Mouse (Mus musculus) embryonic fibroblast, embryonic 13.5 days (primary cell): ENCODE data around the gene BC005624.

Experiments used
- CTCF ChIP-seq: IDR thresholded peaks from 2 replicates; pipeline ENCODE4 v1.5.1; 2011; ENCODE audit warnings: mild to moderate bottlenecking, control low read depth, low read length, moderate library complexity, borderline replicate concordance; ENCODE audit not compliant: insufficient read depth
- POLR2A ChIP-seq: IDR thresholded peaks from 2 replicates; pipeline ENCODE4 v1.6.1; 2011; ENCODE audit warnings: low read depth, mild to moderate bottlenecking, control low read depth, low read length, moderate library complexity

DNA sequence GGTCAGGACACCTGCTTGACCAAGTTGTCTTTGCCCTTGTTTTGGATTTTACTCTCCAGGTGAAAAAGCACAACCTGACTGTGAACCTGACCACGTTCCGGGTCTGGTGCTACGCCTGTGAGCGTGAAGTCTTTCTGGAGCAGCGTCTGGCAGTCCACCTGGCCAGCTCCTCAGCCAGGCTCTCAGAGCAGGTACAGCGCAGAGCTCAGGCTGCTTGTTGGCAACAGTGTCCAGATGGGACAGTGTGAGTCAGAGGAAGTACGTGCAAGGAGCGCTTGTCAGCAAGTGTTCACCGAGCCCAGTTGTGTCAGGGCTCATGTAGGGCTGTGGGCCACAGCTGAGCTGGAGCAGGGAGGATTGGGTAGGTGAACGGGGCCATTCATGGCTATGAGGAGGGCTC is 20.9 kb upstream of the BC005624 start:
- TF ChIP-seq CTCF (no peak), POLR2A (no peak)
